Mouse (Mus musculus): ENCODE data around the gene Smpdl3b.

DNA sequence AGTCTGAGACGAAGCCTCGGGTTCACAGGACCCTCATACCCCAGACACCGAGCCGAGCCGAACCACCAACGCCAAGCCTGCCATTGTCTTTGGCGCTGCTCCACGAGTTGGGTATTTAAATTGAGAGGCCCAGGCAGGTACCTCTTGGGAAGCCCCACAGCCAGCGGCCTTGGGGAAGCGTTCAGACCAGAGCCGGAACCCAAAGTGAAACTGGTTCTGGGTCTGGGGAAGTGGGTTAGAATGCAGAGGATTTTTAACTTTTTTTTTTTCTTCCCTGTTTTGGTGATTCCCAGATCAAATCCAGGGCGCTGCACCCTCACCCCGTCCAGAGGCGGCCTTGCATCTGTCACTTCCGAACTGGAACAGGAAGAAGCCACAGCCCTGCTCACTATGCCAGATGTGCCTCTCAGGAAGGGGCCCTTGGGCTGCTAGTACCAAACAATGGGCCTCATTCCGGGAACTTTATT is 45.2 kb upstream of the Smpdl3b start:
- TF ChIP-seq CTCF (IDR thresholded peaks at IDR 0.05 in 2 of 3, conservative IDR thresholded peaks at IDR 0.05 in 1 of 3; ENCODE audit: control insufficient read depth in 1 of 3, insufficient read depth in 1 of 3, low read depth in 2 of 3, low read length in 3 of 3, poor library complexity in 1 of 3, severe bottlenecking in 1 of 3) (no peak), NELFE (IDR thresholded peaks at IDR 0.05; ENCODE audit: low read depth, low read length) (peak; percentile 57), POLR2A (IDR thresholded peaks at IDR 0.05; ENCODE audit: control insufficient read depth in 1 of 2, insufficient read depth in 1 of 2, low read depth in 1 of 2, low read length in 2 of 2, poor library complexity in 1 of 2) (peak in 1 of 2 experiments; percentile 45; a peak in 1 of 4 replicates)

Data from MEL (cell line).